Mouse (Mus musculus) limb, embryonic 13.5 days (tissue): ENCODE data around the gene Spint4. TPM values are rescaled to one million over a fixed set of nuclear protein-coding genes. Genes with fewer than 3 reads are reported as not detected.
"Not testable (repeated sequence)": the region's sequence is repeated elsewhere in the genome, so short reads cannot be mapped to it uniquely, and the experiment has no call there.

Source experiments
- ATAC-seq: fragments of 200-750 bp; cut with Nextera tagmentation; 2 replicates; pipeline ENCODE4 v1.8.0; 2017; ENCODE audit warnings: low read depth, moderate number of reproducible peaks, moderate TSS enrichment; ENCODE audit not compliant: low FRiP score
- H3K27ac ChIP-seq: fragments of 300-500 bp; sonication (generic); 2 replicates; pipeline ENCODE4 v1.5.1; 2015; ENCODE audit warnings: inconsistent platforms, mild to moderate bottlenecking, moderate library complexity
- H3K27me3 ChIP-seq: fragments of 300-500 bp; sonication (generic); 2 replicates; pipeline ENCODE4 v1.6.1; 2015; ENCODE audit warnings: mild to moderate bottlenecking, inconsistent platforms
- H3K36me3 ChIP-seq: fragments of 300-500 bp; sonication (generic); 2 replicates; pipeline ENCODE4 v1.6.1; 2015; ENCODE audit warnings: inconsistent platforms, mild to moderate bottlenecking, moderate library complexity
- H3K4me1 ChIP-seq: fragments of 300-500 bp; sonication (generic); 2 replicates; pipeline ENCODE4 v1.6.1; 2015; ENCODE audit warnings: inconsistent platforms
- H3K4me2 ChIP-seq: fragments of 300-500 bp; sonication (generic); replicated peaks from 2 replicates; pipeline ENCODE4 v1.6.1; 2015; ENCODE audit warnings: inconsistent platforms, mild to moderate bottlenecking, moderate library complexity
- H3K4me3 ChIP-seq: fragments of 300-500 bp; sonication (generic); 2 replicates; pipeline ENCODE4 v1.5.1; 2015; ENCODE audit warnings: moderate library complexity, mild to moderate bottlenecking, inconsistent platforms
- H3K9ac ChIP-seq: fragments of 300-500 bp; sonication (generic); 2 replicates; pipeline ENCODE4 v1.6.1; 2015; ENCODE audit warnings: mild to moderate bottlenecking, inconsistent platforms
- H3K9me3 ChIP-seq: fragments of 300-500 bp; sonication (generic); 2 replicates; pipeline ENCODE4 v1.6.1; 2016; ENCODE audit warnings: inconsistent platforms
- WGBS: fragments of 180-500 bp; shearing (Covaris S2); methylation state at CpG from one replicate; pipeline ENCODE4 v1.1.7; 2015; 5-methylcytosine and 5-hydroxymethylcytosine counted together
- polyA plus RNA-seq: library from polyadenylated mRNA; unstranded; fragments of >200 nt; fragmentation: Nextera tagmentation; extraction: Ambion mirVana; gene quantifications from 2 replicates; pipeline ENCODE4 v1.2.1, GENCODE M21; 2015

Gene Spint4
- polyA plus RNA-seq, 1 experiment from 2014 or later, result not detected

- Histone ChIP-seq H3K9me3 (peaks cover 3% of the 10 kb centered on the region; the same call in 1 of the 2 replicates), H3K36me3 (no peaks in the 10 kb centered on the region), H3K4me1 (no peaks in the 10 kb centered on the region), H3K4me2 (no peak overlapping the region), H3K27ac (no peak overlapping the region), H3K27me3 (no peaks in the 10 kb centered on the region), H3K9ac (no peak overlapping the region), H3K4me3 (no peak overlapping the region)
- ATAC-seq, result no peak
- WGBS, result 57% methylated on average over 5 of the region's 5 CpGs
Measured at GRCm38 (mm10) chr2:164700959-164701358, 2.7 kb downstream of the Spint4 start.

GRCm38 (mm10) chr2:164701761-164702160 is 3.5 kb downstream of the Spint4 start:
- H3K9me3 ChIP-seq, result peaks cover 3% of the 10 kb centered on the region; the same call in 1 of the 2 replicates
- no peak overlapping the region for H3K9ac ChIP-seq
- H3K27ac ChIP-seq, result no peak overlapping the region
- no peaks in the 10 kb centered on the region for H3K4me1 ChIP-seq
- H3K4me2 ChIP-seq, result no peak overlapping the region
- no peak for ATAC-seq
- H3K36me3 ChIP-seq, result no peaks in the 10 kb centered on the region
- no peak overlapping the region for H3K4me3 ChIP-seq
- H3K27me3 ChIP-seq, result no peaks in the 10 kb centered on the region
- WGBS, result 88% methylated on average over 5 of the region's 5 CpGs

- Histone ChIP-seq H3K4me1 (no peaks in the 10 kb centered on the region), H3K9me3 (peaks cover 3% of the 10 kb centered on the region; the same call in 1 of the 2 replicates), H3K9ac (no peak overlapping the region), H3K36me3 (no peaks in the 10 kb centered on the region), H3K27ac (no peak overlapping the region), H3K4me2 (no peak overlapping the region), H3K4me3 (no peak overlapping the region), H3K27me3 (no peaks in the 10 kb centered on the region)
- no peak for ATAC-seq
- 85% methylated on average over 5 of the region's 5 CpGs for WGBS
Measured at GRCm38 (mm10) chr2:164704235-164704634, 5.9 kb downstream of the Spint4 start.

GRCm38 (mm10) chr2:164705328-164705727 is 7.0 kb downstream of the Spint4 start:
- 89% methylated on average over 6 of the region's 6 CpGs for WGBS
- peaks cover 3% of the 10 kb centered on the region; the same call in 1 of the 2 replicates for H3K9me3 ChIP-seq
- no peak overlapping the region for H3K27ac ChIP-seq
- no peak overlapping the region for H3K4me3 ChIP-seq
- H3K4me2 ChIP-seq, result no peak overlapping the region
- no peak overlapping the region for H3K9ac ChIP-seq
- H3K36me3 ChIP-seq, result no peaks in the 10 kb centered on the region
- H3K4me1 ChIP-seq, result no peaks in the 10 kb centered on the region
- H3K27me3 ChIP-seq, result 0 out of 2 replicates have a peak, but pooled peaks cover 5% of the 10 kb centered on the region
- ATAC-seq, result no peak

- Histone ChIP-seq H3K27me3 (0 out of 2 replicates have a peak, but pooled peaks cover 5% of the 10 kb centered on the region), H3K27ac (no peak overlapping the region), H3K4me2 (no peak overlapping the region), H3K4me3 (no peak overlapping the region), H3K9me3 (peaks cover 3% of the 10 kb centered on the region; the same call in 1 of the 2 replicates), H3K9ac (no peak overlapping the region), H3K36me3 (no peaks in the 10 kb centered on the region), H3K4me1 (no peaks in the 10 kb centered on the region)
- no peak for ATAC-seq
- WGBS, result 89% methylated on average over 14 of the region's 14 CpGs
Measured at GRCm38 (mm10) chr2:164705991-164706390, 7.7 kb downstream of the Spint4 start.

GRCm38 (mm10) chr2:164715005-164715404 is 16.7 kb downstream of the Spint4 start, which contains the start of gene Spint5:
Gene Spint5, plus strand, starts transcription at chr2:164715305.
- Histone ChIP-seq H3K27me3 (no peaks in the 10 kb centered on the region), H3K4me1 (no peaks in the 10 kb centered on the region), H3K4me2 (no peak within 1 kb of the TSS), H3K27ac (no peak within 1 kb of the TSS), H3K36me3 (no peaks in the 10 kb centered on the region), H3K4me3 (no peak within 1 kb of the TSS), H3K9ac (no peak within 1 kb of the TSS), H3K9me3 (no peaks in the 10 kb centered on the region)
- ATAC-seq, result no peak
- 83% methylated on average over 6 of the region's 6 CpGs for WGBS

GRCm38 (mm10) chr2:164716194-164716786 is 18.0 kb downstream of the Spint4 start:
- H3K4me1 ChIP-seq, H3K27me3 ChIP-seq, H3K27ac ChIP-seq, ATAC-seq, H3K4me2 ChIP-seq, H3K9me3 ChIP-seq, H3K36me3 ChIP-seq, H3K9ac ChIP-seq, H3K4me3 ChIP-seq: not testable (repeated sequence)
- 91% methylated on average over 23 of the region's 23 CpGs for WGBS

GRCm38 (mm10) chr2:164723276-164723675 is 25.0 kb downstream of the Spint4 start:
- no peak overlapping the region for H3K27ac ChIP-seq
- no peaks in the 10 kb centered on the region for H3K4me1 ChIP-seq
- H3K9ac ChIP-seq, result no peak overlapping the region
- no peaks in the 10 kb centered on the region for H3K27me3 ChIP-seq
- H3K36me3 ChIP-seq, result no peaks in the 10 kb centered on the region
- no peak for ATAC-seq
- no peak overlapping the region for H3K4me2 ChIP-seq
- WGBS, result 64% methylated on average over 4 of the region's 4 CpGs
- peaks cover 6% of the 10 kb centered on the region; the same call in 1 of the 2 replicates for H3K9me3 ChIP-seq
- H3K4me3 ChIP-seq, result no peak overlapping the region

GRCm38 (mm10) chr2:164725895-164726619 is 27.8 kb downstream of the Spint4 start:
- no peak for ATAC-seq
- Histone ChIP-seq H3K4me3 (no peak overlapping the region), H3K4me1 (no peaks in the 10 kb centered on the region), H3K9me3 (peaks cover 6% of the 10 kb centered on the region; the same call in 1 of the 2 replicates), H3K27ac (no peak overlapping the region), H3K4me2 (no peak overlapping the region), H3K27me3 (no peaks in the 10 kb centered on the region), H3K9ac (no peak overlapping the region), H3K36me3 (no peaks in the 10 kb centered on the region)
- WGBS, result 27% methylated on average over 6 of the region's 6 CpGs

- no peak overlapping the region for H3K9ac ChIP-seq
- no peaks in the 10 kb centered on the region for H3K27me3 ChIP-seq
- WGBS, result 68% methylated on average over 5 of the region's 5 CpGs
- ATAC-seq, result no peak
- no peak overlapping the region for H3K4me3 ChIP-seq
- H3K4me2 ChIP-seq, result no peak overlapping the region
- no peaks in the 10 kb centered on the region for H3K9me3 ChIP-seq
- no peaks in the 10 kb centered on the region for H3K4me1 ChIP-seq
- no peak overlapping the region for H3K27ac ChIP-seq
- no peaks in the 10 kb centered on the region for H3K36me3 ChIP-seq
Measured at GRCm38 (mm10) chr2:164731719-164732118, 33.4 kb downstream of the Spint4 start.

GRCm38 (mm10) chr2:164733259-164733658 is 35.0 kb downstream of the Spint4 start:
- Histone ChIP-seq H3K4me3 (no peak overlapping the region), H3K9ac (no peak overlapping the region), H3K27me3 (no peaks in the 10 kb centered on the region), H3K27ac (no peak overlapping the region), H3K9me3 (no peaks in the 10 kb centered on the region), H3K4me1 (no peaks in the 10 kb centered on the region), H3K36me3 (no peaks in the 10 kb centered on the region), H3K4me2 (no peak overlapping the region)
- WGBS, result 82% methylated on average over 2 of the region's 2 CpGs
- no peak for ATAC-seq

GRCm38 (mm10) chr2:164734839-164735238 is 36.5 kb downstream of the Spint4 start:
- no peak overlapping the region for H3K4me3 ChIP-seq
- no peak overlapping the region for H3K27ac ChIP-seq
- no peaks in the 10 kb centered on the region for H3K4me1 ChIP-seq
- H3K36me3 ChIP-seq, result no peaks in the 10 kb centered on the region
- no peak overlapping the region for H3K4me2 ChIP-seq
- 86% methylated on average over 5 of the region's 5 CpGs for WGBS
- H3K27me3 ChIP-seq, result no peaks in the 10 kb centered on the region
- ATAC-seq, result no peak
- no peak overlapping the region for H3K9ac ChIP-seq
- no peaks in the 10 kb centered on the region for H3K9me3 ChIP-seq
